Mouse (Mus musculus) forebrain, embryonic 14.5 days (tissue): ENCODE measurements around the gene Sema3g. TPM values are rescaled to one million over a fixed set of nuclear protein-coding genes. Genes with fewer than 3 reads are reported as not detected.

ENCODE experiments used
- ATAC-seq: fragments of 200-750 bp; cut with Nextera tagmentation; 2 replicates; pipeline ENCODE4 v1.8.0; 2017; ENCODE audit warnings: mild to moderate bottlenecking, moderate library complexity
- DNase-seq: peaks from one replicate; pipeline ENCODE4 v3.0.0-alpha.2; 2015; ENCODE audit warnings: low spot score
- H3K27ac ChIP-seq: fragments of 300-500 bp; sonication (generic); 2 replicates; pipeline ENCODE4 v1.5.1; 2014; ENCODE audit warnings: low read depth, mild to moderate bottlenecking, control low read depth, low read length, moderate library complexity
- H3K27me3 ChIP-seq: fragments of 300-500 bp; sonication (generic); replicated peaks from 2 replicates; pipeline ENCODE4 v1.6.1; 2014; ENCODE audit warnings: low read length, control low read depth, mixed read lengths; ENCODE audit not compliant: control insufficient read depth, insufficient read depth
- H3K36me3 ChIP-seq: fragments of 300-500 bp; sonication (generic); 2 replicates; pipeline ENCODE4 v1.6.1; 2014; ENCODE audit warnings: low read length, control low read depth; ENCODE audit not compliant: control insufficient read depth, insufficient read depth
- H3K4me1 ChIP-seq: fragments of 300-500 bp; sonication (generic); 2 replicates; pipeline ENCODE4 v1.6.1; 2014; ENCODE audit warnings: antibody characterized with exemption, low read length, control low read depth; ENCODE audit not compliant: control insufficient read depth, insufficient read depth
- H3K4me2 ChIP-seq: fragments of 300-500 bp; sonication (generic); 2 replicates; pipeline ENCODE4 v1.6.1; 2014; ENCODE audit warnings: mild to moderate bottlenecking, control low read depth, low read length
- H3K4me3 ChIP-seq: fragments of 300-500 bp; sonication (generic); 2 replicates; pipeline ENCODE4 v1.5.1; 2014; ENCODE audit warnings: low read depth, low read length, control low read depth
- H3K9ac ChIP-seq: fragments of 300-500 bp; sonication (generic); 2 replicates; pipeline ENCODE4 v1.6.1; 2014; ENCODE audit warnings: mild to moderate bottlenecking, low read length, control low read depth, moderate library complexity
- H3K9me3 ChIP-seq: fragments of 300-500 bp; sonication (generic); replicated peaks from 2 replicates; pipeline ENCODE4 v1.6.1; 2016; ENCODE audit warnings: low read length, control low read depth, mixed read lengths; ENCODE audit not compliant: control insufficient read depth
- WGBS: fragments of 180-500 bp; shearing (Covaris S2); extraction: QIAGEN DNeasy Blood & Tissue Kit; methylation state at CpG from one replicate; pipeline ENCODE4 v1.1.7; 2014; 5-methylcytosine and 5-hydroxymethylcytosine counted together
- polyA plus RNA-seq: library from polyadenylated mRNA; unstranded; fragments of >200 nt; fragmentation: Nextera tagmentation; extraction: Ambion mirVana; gene quantifications from 2 replicates; pipeline ENCODE4 v1.2.1, GENCODE M21; 2014

Sema3g gene
- polyA plus RNA-seq, 1 experiment from 2014 or later: 0.25 TPM

- no peaks in the 10 kb centered on the region for H3K27me3 ChIP-seq
- no peak overlapping the region for H3K9ac ChIP-seq
- no peak overlapping the region for H3K27ac ChIP-seq
- no peaks in the 10 kb centered on the region for H3K36me3 ChIP-seq
- no peaks in the 10 kb centered on the region for H3K9me3 ChIP-seq
- H3K4me2 ChIP-seq: no peak overlapping the region
- 91% methylated on average over 13 of the region's 13 CpGs for WGBS
- ATAC-seq: no peak
- H3K4me3 ChIP-seq: no peak overlapping the region
- DNase-seq: no peak
- H3K4me1 ChIP-seq: no peaks in the 10 kb centered on the region
These were observed 14.9 kb downstream of the Sema3g start for GRCm38 (mm10) chr14:31232404-31233069.

DNA sequence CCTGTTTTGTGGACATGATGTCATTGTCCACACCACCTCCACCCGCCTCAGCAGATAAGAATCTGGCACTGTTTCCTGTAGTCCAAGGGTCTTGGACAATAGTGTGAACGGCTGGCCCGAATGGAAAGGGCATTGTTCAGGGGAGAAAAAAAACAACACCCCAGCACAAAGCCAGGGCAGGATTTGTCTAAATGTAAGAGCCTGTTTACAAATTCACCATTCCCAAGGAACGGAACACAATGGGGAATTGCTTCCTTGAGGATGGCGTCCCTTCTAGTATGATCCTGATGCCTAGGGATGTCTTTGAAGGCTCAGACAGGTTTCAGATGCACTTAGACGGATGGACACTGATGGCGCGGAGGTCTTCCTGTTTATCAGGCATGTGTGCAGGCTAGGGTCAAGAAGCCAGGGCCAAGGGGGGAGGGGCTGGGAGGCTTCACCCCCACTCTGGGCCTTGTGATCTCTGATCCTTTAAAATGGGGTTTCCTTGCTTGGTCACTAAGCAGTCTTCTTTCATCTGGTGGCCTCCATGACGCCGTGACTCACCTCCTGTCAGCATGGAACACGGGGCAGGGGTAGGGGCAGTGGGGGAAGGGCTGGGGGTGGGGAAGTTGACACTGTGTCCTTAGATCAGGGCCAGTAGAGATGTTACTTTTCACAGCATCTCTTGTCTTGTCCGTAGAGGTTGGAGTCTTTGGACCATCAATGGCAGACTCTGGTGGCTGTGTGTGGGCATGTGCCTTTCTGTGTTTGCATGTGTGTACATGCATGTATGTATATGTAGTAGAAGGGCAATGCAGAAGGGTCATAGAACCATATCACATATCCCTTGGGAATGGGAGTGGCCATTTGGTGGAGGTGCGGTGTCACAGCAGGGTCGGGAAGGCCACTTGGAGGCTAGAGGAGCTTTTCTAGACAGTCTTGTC, 15.7 kb downstream of the Sema3g start:
- H3K4me3 ChIP-seq: no peak overlapping the region
- no peaks in the 10 kb centered on the region for H3K4me1 ChIP-seq
- no peak overlapping the region for H3K4me2 ChIP-seq
- 88% methylated on average over 14 of the region's 14 CpGs for WGBS
- H3K27ac ChIP-seq: no peak overlapping the region
- no peak for DNase-seq
- H3K9me3 ChIP-seq: no peaks in the 10 kb centered on the region
- H3K27me3 ChIP-seq: no peaks in the 10 kb centered on the region
- ATAC-seq: peak; percentile 23; the same call in 1 of the 2 replicates
- H3K9ac ChIP-seq: no peak overlapping the region
- no peaks in the 10 kb centered on the region for H3K36me3 ChIP-seq

DNA sequence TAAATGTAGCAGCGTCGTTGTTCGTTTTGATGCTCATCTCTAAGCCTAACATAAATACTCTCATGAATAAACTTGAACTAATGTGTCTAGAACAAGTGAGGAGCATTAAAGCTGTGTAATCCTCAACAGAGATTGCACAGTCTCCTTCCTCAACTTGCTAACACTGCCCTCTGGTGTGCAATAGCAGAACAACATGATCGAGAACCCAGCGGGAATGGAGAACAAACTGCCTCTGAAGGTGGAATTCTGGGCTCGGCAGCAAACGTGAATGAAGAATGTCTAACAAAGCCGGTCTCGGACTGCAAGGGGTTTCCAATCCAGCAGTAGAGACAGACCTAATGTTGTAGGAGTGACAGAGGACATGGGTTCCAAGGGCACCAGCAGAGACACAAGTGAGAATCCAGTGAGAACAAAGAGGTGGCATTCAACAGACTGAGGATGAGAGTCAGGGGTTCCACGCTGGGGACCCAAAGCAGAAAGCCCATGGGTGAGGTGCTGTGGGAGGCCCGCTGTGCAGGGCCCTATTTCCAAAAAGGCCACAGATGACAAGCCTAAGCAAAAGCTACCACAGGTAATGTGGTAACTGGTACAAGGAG, 16.4 kb downstream of the Sema3g start:
- Histone ChIP-seq H3K36me3 (no peaks in the 10 kb centered on the region), H3K27me3 (no peaks in the 10 kb centered on the region), H3K9ac (0 out of 2 replicates have a peak overlapping the region, but pooled peaks have one; percentile 2), H3K4me3 (no peak overlapping the region), H3K9me3 (no peaks in the 10 kb centered on the region), H3K4me1 (no peaks in the 10 kb centered on the region), H3K4me2 (peak overlapping the region; percentile 5; the same call in 1 of the 2 replicates), H3K27ac (no peak overlapping the region)
- DNase-seq (peak; percentile 90), ATAC-seq (peak; percentile 69)
- 23% methylated on average over 11 of the region's 11 CpGs for WGBS

DNA sequence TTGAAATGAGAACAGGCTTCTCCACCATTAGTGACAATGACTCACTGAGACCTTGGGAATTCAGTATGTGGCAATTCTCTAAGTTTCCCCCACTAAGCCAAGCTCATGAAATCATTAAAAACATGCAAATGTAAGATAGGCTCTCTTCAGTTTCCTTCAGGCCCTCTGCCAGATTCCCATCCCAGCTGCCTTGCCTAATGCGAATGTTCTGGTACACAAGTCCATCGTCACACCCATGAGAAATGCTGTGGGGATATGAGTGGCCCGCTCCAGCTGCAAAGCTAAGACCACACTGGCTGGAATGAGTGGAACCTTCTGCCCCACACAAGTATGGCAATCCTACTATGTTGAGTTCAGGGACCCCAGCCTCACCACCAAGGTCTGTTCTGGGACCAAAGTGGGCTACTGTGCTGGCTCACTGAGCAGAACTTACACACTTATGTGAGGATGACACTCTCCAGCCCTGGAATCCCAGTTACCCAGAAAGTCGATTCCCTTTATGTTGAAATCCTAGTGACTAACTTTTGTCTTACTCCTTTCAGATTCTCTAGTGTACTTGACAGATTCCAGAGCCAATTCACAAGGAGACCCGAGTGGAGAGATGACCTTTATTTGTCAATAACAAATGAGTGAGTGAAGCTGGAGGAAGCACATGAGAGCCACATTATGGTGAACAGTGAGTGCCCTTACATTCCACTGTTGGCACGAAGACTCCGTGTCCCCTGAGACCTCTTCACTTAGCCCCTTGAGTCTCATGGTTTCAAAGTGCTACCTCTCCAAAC, 19.6 kb downstream of the Sema3g start:
- no peak for DNase-seq
- 87% methylated on average over 7 of the region's 7 CpGs for WGBS
- no peak overlapping the region for H3K4me2 ChIP-seq

DNA sequence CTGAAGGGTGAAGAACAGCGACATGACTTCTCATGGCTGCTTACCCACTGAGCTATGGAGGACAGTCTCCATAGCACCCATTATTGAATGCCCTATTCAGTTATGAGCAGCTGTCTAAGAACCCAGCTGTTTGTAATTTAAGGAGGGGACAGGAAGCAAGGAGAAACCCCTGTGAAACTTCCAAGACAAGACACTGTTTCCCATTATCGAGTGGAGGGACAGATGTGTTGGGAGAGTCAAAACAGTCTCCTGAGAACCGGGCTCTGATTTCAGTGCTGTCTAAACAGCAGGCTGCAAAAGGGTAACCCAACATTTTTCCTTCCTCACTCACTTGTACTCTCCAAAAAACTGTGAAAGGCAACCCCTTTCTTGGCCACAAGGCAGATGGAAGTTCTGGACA, 22.9 kb downstream of the Sema3g start:
- Histone ChIP-seq H3K4me1 (no peaks in the 10 kb centered on the region), H3K9me3 (no peaks in the 10 kb centered on the region), H3K27ac (no peak overlapping the region), H3K9ac (no peak overlapping the region), H3K4me2 (no peak overlapping the region), H3K36me3 (no peaks in the 10 kb centered on the region), H3K4me3 (no peak overlapping the region), H3K27me3 (no peaks in the 10 kb centered on the region)
- 86% methylated on average over 3 of the region's 3 CpGs for WGBS
- DNase-seq (no peak), ATAC-seq (no peak)

More for the DNA sequence above, 19.6 kb downstream of the Sema3g start:
- no peaks in the 10 kb centered on the region for H3K27me3 ChIP-seq
- no peaks in the 10 kb centered on the region for H3K36me3 ChIP-seq
- H3K9me3 ChIP-seq: no peaks in the 10 kb centered on the region
- H3K4me1 ChIP-seq: no peaks in the 10 kb centered on the region
- H3K4me3 ChIP-seq: no peak overlapping the region
- H3K27ac ChIP-seq: no peak overlapping the region
- ATAC-seq: no peak
- no peak overlapping the region for H3K9ac ChIP-seq

GRCm38 (mm10) chr14:31244777-31245176, 27.1 kb downstream of the Sema3g start:
- no peaks in the 10 kb centered on the region for H3K4me1 ChIP-seq
- H3K9me3 ChIP-seq: no peaks in the 10 kb centered on the region
- H3K9ac ChIP-seq: no peak overlapping the region
- no peak overlapping the region for H3K4me3 ChIP-seq
- no peak overlapping the region for H3K4me2 ChIP-seq
- no peak for DNase-seq
- no peak overlapping the region for H3K27ac ChIP-seq
- WGBS: 84% methylated on average over 1 of the region's 1 CpGs
- ATAC-seq: no peak
- H3K27me3 ChIP-seq: no peaks in the 10 kb centered on the region
- H3K36me3 ChIP-seq: no peaks in the 10 kb centered on the region

- WGBS: 88% methylated on average over 1 of the region's 1 CpGs
- no peak overlapping the region for H3K4me2 ChIP-seq
- no peaks in the 10 kb centered on the region; the same call in 1 of the 2 replicates for H3K4me1 ChIP-seq
- ATAC-seq: no peak
- H3K9me3 ChIP-seq: no peaks in the 10 kb centered on the region
- H3K36me3 ChIP-seq: no peaks in the 10 kb centered on the region
- H3K27ac ChIP-seq: no peak overlapping the region
- H3K27me3 ChIP-seq: no peaks in the 10 kb centered on the region
- no peak for DNase-seq
- H3K4me3 ChIP-seq: no peak overlapping the region
- H3K9ac ChIP-seq: no peak overlapping the region
These were observed 28.3 kb downstream of the Sema3g start for GRCm38 (mm10) chr14:31245946-31246345.

GRCm38 (mm10) chr14:31248396-31248795, 30.7 kb downstream of the Sema3g start:
- no peak overlapping the region for H3K4me2 ChIP-seq

More at GRCm38 (mm10) chr14:31248396-31248795, 30.7 kb downstream of the Sema3g start:
- peaks cover 6% of the 10 kb centered on the region for H3K36me3 ChIP-seq
- WGBS: 93% methylated on average over 6 of the region's 6 CpGs
- H3K4me1 ChIP-seq: peaks cover 8% of the 10 kb centered on the region
- H3K4me3 ChIP-seq: no peak overlapping the region
- no peak overlapping the region for H3K9ac ChIP-seq
- H3K27me3 ChIP-seq: no peaks in the 10 kb centered on the region
- H3K9me3 ChIP-seq: no peaks in the 10 kb centered on the region
- no peak overlapping the region for H3K27ac ChIP-seq
- DNase-seq (no peak), ATAC-seq (no peak)
